Mouse (Mus musculus): ENCODE results near the gene Vezf1. TPM values are rescaled to one million over a fixed set of nuclear protein-coding genes. Genes with fewer than 3 reads are reported as not detected.
"Not testable (repeated sequence)": the region's sequence is repeated elsewhere in the genome, so short reads cannot be mapped to it uniquely, and the experiment has no call there.

Gene Vezf1
- total RNA-seq (2021), result 10 to 100 TPM; 84.6 to 89.9 TPM
- long read RNA-seq, experiment 1, full-length matches to known transcripts, result 78 of 120 reads
- long read RNA-seq, experiment 1, partial matches to known transcripts, result 3 of 120 reads
- long read RNA-seq, experiment 1, other reads (novel, unspliced or antisense), result 39 of 120 reads
- long read RNA-seq, experiment 2, full-length matches to known transcripts, result 55 of 93 reads
- long read RNA-seq, experiment 2, partial matches to known transcripts, result 5 of 93 reads
- long read RNA-seq, experiment 2, other reads (novel, unspliced or antisense), result 33 of 93 reads

DNA sequence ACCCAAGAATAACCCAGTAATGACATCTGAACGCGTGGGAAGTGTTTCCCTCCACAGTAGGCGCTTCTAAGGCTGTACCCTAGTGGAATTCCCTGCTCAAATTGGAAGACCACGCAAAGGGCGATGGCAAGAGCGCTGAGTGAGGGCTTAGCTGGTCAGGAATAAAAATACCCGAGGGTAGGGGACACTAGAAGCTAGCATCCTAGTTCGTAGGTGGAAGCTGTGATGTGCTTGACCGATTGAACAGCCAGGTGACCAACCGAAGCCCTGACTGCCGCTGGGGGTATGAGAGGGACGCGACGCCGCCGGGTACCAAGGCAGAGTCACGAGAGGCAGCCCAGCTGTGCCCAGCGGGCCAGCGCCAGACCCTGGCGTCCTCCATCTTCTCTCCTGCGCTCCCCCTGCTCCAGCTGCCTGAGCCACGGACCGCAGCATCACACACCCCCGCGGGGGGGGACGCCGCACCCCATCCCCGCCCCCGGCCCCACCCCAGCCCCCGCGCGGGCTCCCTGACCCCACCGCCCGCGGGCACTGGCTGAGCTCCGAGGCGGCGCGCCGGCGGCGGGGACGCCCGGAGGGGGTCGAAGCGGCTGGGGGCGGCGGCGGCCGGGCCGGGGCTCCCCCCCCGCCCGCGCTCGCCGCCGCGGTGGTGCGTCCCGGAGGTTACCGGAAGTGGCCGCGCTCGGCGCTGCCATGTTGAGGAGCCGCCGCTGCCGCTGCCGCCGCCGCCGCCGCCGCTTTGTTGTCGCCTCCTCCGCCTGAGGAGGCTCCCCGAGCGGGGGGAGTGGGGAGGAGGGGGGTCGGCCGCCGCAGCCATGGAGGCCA is at the start of gene Vezf1:
TSS of gene Vezf1 (plus strand) at position 694 of the 825 bp plus-strand sequence.
- peak; percentile 71 for DNase-seq (ENCODE audit: low spot score)

DNA sequence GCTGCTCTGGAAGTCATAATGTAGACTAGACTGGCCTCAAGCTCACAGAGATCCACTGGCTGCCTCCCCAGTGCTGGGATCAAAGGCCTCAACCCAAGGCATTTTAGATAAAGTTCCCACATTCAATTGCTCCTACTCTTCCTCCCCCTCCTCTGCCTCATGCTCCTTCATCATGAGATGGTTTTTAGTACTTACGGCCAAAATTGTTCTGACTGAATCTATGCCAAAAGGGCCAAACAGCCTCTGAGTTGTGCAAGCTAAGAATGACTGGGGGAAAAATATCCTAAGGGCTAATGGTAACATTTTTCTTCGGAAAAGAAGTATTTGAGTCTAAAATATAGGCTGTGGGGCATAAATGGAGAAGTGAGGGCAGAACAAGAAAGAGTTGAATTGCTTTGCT is 44.1 kb upstream of the Vezf1 start:
- no peak for DNase-seq (ENCODE audit: low spot score)

DNA sequence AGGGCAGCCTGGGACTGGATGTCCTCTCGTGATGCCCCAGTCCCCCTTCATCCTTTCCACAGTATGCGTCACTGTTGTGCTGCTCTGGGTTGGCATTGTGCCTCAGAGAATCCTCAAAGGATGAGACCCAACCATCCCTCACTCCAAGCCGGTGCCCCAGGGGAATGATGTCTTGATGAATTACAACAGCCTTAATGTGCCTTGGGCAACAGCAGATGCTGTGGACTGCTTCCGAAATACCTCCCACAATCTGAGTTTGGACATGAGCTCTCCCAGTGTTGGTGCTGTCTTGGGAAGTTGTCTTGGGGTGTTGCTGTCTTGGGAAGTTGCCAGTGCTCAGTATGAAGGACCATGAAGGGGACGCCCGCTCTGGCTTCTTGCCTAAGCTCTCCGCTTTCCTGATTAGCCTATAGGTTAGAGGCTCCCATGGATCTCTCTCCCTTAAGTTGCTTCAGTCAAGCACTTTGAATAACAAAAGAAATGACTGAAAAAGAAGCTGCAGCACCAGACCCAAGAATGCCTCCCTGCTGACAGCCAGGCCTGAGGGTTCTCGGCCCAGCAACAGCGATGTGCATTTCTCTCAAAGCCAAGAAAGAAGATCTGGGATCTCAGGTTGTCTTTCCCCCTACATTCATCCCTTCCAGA is 40.6 kb upstream of the Vezf1 start:
- DNase-seq (ENCODE audit: low spot score), result no peak

DNA sequence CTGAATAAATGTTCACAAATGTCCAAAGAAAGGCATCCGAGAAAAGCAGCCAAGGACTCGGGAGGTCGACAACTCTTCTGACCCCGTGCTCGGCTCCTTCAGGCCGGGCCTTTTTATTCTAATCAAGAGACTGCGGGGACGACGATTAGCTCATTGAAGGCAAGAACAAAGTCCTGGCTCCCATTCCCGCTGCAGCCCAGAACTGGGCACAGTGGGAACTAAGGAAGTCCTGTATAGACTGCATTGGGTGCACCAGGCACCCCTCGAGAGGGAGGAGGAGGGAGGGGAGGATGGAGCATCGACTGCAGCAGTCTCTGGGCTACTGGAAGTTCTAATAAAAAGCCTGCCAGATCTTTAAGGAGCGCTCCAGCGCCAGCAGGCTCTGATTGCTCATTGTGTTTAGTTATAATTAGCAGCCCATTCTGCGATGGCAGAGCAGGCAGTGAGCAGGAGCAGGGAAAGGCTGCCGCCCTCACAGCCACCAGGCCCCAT is 39.8 kb upstream of the Vezf1 start:
- no peak for DNase-seq (ENCODE audit: low spot score)

DNA sequence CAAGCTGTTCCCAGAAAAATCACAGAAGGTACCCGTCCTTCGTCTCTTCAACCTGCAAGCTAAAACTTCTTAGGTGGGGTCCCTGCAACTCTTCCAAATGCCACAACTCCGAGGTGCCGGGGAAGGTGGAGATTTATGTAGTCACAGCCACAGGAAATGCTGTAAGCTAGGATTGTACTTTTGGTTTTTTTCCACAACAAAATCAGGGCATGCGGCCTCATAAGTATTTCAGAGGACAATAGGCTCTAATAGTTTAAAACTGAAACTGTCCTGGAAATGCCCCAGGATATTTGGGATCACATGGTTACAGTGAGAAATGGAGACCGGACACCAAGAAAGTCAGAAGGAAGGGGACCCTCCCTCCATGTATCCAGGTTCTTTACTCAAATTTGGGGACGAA is 37.9 kb upstream of the Vezf1 start:
- no peak for DNase-seq (ENCODE audit: low spot score)

DNA sequence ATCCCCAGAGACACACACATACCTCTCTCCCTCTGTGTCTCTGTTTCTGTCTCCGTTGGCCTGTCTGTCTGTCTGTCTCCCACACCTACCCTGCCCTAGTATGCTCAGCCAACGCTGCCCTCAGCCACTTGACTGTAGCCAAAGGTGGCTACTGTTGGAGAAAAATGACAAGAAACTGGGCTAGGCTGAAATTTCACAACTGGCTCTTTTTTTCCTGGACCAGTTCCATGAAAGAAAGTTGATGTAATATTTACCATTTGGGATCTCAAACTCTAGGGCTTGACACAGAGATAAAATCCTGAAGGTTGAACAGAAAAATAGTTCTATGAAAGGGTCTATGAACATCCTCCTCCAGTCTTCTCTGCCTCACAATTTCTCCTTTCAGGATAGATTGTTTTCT is 37.2 kb upstream of the Vezf1 start:
- no peak for DNase-seq (ENCODE audit: low spot score)

DNA sequence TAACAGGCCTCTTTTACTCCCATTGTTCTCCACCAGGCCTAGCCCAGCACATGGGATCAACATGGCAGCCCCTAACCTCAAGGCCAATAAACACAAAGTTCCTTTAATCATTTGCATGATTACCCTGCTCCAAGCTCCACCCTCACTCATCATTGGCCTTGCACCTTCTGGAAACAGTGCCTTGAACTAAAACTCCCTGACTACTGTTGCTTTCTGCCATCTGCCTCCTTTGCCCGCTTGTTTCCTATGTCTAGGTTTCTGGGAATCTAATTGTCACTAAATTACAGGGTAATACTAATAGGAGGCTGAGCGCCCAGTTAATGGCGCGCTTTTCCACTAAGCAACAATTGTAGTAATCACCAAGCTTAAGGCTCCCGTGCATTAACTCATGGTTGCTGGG is 36.3 kb upstream of the Vezf1 start:
- no peak for DNase-seq (ENCODE audit: low spot score)

DNA sequence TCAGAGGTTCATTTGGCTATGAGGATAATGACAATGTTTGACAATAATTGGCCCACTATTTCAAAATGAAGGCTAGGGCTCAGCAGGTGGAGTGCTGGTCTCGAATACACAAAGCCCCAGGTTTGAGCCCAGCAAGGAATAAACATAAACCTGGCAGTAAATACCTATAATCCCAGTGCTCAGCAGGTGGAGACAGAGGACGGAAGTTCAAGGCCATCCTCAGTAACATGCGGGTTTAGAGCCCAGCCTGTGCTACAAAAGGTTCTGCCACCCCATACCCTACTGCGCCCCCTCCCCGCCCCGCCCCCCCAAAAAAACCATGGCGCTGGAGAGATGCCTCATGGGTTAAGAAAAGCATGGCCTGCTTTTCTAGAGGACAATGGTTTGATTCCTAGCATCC is 32.1 kb upstream of the Vezf1 start:
- DNase-seq (ENCODE audit: low spot score), result no peak

DNA sequence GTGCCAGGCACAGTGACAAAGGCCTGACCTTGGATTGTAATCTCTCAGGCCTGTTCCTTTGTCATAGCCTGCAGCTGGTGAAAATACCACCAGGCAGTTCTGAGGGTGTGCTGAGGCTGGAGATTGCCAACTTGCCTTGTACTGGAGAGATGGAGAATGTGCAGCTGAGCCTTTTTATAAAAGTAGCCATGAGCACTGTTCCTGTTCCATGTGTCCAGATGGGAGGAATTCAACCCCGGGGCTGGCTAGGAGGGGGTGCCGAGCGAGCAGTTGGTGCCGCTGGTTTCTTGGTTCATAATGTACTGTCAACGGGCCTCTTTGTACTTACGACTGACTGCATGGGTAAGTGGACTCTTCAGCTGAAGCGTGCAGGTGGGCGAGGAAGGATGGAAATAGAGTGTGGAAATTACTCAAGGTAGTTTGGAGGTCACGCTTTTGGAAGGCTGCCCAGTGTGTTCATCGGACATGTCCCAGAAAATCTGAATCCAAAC is 31.3 kb upstream of the Vezf1 start:
- DNase-seq (ENCODE audit: low spot score), result no peak

DNA sequence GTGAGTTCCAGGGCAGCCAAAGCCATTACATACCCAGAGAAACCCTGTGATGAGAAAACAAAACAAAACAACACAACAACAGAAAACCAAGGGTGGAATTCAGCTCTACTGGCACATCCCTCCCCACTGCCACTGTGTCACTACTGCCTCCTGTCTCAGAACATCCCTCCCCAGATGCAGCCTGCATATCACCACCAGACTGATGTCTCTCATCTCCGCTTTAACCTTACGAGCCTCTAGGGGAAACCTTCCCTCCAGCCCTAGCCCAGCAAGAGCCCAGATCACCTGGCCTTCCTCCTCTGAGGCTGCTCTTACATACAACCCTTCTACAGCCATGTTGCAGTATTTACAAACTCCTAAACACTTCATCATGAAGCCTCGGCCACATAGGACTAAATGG is 30.7 kb upstream of the Vezf1 start:
- DNase-seq (ENCODE audit: low spot score), result no peak

DNA sequence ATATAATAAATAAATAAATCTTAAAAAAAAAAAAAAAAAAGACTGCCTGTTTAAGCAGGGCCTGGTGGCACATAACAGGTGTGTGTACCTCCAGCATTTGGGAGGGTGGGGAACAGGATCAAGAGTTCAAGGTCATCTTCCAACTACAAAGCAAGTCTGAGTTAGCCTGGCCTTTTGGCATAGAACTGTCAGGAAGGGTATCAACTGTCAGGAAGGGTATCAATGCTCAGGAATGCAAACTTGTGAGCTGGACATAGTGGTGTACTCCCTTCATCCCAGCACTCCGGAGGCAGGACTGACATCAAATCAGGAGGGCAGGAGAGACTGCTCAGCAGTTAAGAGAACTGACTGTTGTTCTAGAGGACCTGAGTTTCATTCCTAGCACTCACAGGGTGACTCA is 29.0 kb upstream of the Vezf1 start:
- DNase-seq (ENCODE audit: low spot score), result no peak

DNA sequence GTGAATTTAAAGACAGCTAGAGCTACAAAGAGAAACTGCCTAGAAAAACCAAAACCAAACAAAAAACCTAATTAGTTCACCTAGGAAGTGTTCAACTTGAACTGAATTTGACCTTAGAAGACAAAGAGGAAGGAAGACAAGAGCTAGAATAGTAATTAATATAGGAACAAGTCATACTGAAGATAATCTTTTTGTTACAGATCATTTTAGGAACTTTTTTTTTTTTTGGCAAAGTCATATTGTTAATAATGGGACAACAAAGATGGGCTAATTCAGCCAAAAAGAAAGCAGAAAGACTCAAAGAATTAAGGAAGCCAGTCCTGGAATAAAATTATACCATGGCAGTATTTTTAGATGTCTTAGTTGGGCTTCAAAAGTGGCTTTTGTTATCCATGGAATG is 23.8 kb upstream of the Vezf1 start:
- DNase-seq (ENCODE audit: low spot score), result no peak

DNA sequence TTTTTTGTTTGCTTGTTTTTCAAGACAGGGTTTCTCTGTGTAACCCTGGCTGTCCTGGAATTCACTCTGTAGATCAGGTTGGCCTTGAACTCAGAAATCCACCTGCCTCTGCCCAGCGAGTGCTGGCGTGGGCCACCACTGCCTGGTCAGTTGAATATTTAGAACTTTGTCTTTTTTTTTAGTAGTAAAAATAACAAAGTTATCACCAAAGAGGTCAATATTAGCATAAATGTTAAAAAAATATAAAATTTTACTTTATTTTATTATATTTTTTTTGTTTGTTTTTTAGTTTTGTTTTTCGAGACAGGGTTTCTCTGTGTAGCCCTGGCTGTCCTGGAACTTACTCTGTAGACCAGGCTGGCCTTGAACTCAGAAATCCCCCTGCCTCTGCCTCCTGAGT is 22.9 kb upstream of the Vezf1 start:
- DNase-seq (ENCODE audit: low spot score), result not testable (repeated sequence)

DNA sequence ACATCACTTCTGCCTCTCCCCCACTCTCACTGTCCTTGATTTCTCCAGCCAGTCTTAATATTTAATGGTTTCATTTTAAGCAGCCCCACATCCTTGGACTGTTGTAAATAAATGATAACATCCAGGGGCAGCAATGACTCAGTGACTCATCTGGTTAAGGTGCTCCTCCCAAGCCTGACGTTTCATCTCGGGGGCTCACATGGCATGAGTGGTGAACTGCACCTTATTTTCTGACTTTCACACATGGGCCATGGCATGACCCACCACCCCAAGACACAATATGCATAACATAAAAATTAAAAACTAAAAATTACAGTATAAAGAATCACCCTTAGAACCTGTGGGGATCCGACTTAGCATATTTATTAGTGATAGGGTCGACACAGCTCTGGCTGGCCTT is 22.2 kb upstream of the Vezf1 start:
- no peak for DNase-seq (ENCODE audit: low spot score)

DNA sequence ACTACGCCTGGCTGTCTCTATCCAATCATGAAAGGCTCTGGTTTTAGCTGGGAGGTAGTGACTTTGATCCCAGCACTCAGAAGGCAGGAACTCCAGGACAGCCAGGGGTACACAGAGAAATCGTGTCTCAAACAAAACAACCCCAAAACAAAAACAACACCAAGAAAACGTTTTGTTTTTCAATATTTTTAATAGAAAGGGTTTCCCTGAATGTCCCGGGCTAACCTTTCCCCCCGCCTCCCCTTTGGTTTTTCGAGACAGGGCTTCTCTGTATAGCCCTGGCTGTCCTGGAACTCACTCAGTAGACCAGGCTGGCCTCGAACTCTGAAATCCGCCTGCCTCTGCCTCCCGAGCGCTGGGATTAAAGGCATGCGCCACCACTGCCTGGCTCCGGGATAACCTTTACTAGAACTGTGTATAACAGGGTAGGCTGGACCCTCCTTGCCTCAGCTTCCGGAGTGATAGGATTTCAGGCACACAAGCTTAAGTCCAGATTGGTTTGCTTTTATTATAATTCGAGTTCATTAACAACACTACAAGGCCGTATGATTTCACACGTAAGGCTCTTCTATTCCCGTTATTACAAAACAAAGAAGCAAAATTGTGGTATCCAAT is 21.6 kb upstream of the Vezf1 start:
- DNase-seq (ENCODE audit: low spot score), result no peak

DNA sequence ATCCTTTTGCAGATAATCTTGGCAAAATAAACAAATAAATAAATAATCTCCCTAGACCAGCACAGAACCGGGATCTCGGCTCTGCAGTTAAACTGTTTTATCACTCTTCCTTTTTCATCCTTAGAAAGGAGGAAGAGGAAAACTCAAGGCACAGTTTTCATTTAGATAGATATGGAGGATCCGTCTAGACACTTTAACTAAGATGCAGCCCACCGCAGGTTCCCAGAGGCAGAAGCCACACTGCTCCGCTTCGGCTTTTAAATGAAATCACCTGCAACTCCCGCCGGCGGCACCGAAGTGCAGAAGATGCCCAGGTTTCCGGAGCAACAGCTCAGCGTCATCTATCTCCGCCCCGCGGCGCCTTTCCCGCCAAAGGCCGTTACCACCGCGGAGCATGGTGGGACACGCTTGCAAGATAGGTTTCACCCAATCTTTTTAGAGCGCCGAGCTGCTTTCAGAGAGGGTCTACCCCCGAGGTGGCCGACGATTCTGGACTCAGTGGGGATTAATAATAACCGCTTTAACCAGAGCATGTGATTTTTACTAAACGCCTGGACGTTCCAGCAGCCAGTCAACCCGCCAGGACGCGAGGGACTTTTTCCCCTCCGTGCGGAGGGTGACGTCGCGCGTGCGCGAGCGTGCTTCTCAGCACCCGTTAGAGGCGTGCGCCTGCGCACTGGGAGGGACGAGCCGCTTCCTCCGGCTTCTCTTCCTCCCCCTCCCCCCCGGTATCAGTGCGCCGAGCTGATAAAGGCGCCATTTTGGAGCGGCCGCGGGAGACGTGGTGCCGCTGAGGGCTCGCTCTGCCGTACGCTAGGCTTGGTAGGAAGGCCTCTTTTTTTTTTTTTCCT is 20.9 kb upstream of the Vezf1 start, which contains the start of gene Srsf1:
TSS of gene Srsf1 (plus strand) at position 430 of the 851 bp plus-strand sequence.
- DNase-seq (ENCODE audit: low spot score), result peak; percentile 97

DNA sequence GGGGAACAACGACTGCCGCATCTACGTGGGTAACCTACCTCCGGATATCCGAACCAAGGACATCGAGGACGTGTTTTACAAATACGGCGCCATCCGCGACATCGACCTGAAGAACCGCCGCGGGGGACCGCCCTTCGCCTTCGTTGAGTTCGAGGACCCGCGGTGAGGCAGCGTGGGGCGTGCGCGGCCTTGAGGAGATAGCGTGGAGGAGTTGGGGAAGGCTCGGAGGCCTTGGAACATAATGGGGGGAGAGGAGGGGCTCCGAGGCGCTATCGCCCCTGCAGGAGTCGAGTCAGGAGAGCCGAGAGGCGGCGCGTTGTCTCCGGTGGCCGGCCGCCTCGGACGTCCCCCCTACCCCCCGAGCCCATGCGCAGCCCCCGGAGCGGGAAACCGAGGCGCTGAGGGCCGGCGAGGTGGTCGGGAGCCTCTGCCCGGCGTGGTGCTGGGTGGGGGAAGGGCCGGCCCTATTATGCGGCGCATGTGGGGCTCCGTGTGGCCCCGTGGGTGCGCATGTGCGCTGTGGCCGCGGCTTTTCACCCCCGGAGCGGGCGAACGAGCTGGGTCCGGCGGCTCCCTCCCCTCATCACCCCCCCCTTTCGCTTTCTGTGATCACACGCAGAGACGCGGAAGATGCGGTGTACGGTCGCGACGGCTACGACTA is 20.1 kb upstream of the Vezf1 start:
- no peak for DNase-seq (ENCODE audit: low spot score)

DNA sequence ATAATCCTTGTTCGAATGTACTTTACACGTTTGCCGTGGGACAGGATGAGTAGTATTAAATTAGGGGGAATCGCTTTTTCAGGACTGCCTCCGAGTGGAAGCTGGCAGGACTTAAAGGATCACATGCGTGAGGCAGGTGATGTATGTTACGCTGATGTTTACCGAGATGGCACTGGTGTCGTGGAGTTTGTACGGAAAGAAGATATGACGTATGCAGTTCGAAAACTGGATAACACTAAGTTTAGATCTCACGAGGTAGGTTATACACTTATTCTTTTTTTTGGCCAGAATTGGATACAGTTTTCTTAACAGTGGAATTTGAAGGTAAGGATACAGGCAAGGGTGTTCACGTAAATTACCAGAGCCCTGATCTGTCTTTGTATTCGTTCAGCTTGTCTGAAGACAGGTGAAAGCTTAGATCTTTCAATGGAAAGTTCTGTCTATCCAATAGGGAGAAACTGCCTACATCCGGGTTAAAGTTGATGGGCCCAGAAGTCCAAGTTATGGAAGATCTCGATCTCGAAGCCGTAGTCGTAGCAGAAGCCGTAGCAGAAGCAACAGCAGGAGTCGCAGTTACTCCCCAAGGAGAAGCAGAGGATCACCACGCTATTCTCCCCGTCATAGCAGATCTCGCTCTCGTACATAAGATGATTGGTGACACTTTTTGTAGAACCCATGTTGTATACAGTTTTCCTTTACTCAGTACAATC is 19.0 kb upstream of the Vezf1 start:
- DNase-seq (ENCODE audit: low spot score), result no peak

DNA sequence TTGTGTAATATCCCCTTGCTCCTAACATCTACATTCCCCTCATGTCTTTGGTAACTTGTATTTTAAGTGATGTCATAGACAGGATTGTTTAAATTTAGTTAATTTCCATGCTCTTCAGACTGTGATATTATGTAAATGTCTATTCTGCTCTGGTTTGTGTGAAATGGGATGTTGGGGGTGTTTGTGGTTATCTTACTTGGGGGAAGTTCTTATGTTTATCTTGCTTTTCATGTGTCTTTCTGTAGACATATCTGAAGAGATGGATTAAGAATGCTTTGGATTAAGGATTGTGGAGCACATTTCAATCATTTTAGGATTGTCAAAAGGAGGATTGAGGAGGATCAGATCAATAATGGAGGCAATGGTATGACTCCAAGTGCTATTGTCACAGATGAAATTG is 18.3 kb upstream of the Vezf1 start:
- DNase-seq (ENCODE audit: low spot score), result no peak

DNA sequence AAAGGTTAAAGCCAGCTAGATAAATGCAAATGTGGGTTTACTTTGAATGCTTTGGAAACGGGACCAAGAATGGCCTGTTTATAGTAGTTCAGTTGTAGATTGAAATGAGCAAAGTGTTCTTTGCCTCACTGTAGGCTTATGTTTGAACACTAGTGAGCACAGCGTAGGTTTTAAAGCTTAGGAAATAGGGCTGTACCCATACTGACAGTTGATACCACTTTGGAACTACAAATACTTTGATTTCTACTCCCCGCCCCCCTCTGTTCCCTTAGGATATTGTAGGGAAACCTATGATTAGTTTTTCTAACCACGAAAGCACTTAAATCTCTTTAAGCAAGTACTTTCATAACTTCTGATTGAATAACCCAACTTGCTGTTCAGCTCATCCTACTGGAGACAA is 15.4 kb upstream of the Vezf1 start:
- no peak for DNase-seq (ENCODE audit: low spot score)

Data from gastrocnemius, adult 18-20 months (tissue).